In the genomic region with DNA sequence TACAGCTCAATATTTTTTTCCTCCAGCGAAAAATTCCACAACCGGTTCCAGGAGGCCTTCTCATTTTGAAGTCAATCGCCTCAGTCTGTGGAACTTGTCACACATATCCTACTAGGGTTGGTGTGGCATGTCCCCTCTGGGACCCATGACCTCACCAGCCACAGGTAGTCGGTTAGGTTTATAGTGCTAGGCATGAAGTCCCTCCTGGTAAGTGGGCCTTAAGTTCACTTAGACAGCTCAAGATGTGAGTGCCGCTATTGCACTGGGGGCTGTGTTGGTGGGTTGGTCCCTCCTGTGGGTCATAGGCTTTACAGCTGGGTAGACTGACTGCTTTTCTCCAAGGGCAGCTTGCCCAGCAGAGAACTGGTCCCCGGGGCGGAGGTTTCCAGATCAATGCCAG, we compare ENCODE assay signal across 23 mouse cellular contexts. TPM values are rescaled to one million over a fixed set of nuclear protein-coding genes. Genes with fewer than 3 reads are reported as not detected.
"Had no signal": no experiment of that assay in that cellular context is flagged by ENCODE, and none has a peak within 500 bp of the region (broad histone marks: within the 10 kb centered on the region; RNA-seq: fewer than 3 reads in every experiment).

No protein-coding gene starts in this region.

- H3K4me1 ChIP-seq: neural tube, embryonic 15.5 days; stomach, embryonic 15.5 days had no signal

- DNase-seq: retina, postnatal 1 day; right cerebral cortex, adult 18-20 months; right cerebral cortex, postnatal 14 days; right cerebral cortex, postnatal 25 days; right cerebral cortex, postnatal 4 days; spleen, adult 18-20 months; thymus, adult 18-20 months; thymus, adult 2 months; thymus, postnatal 14 days; thymus, postnatal 25 days; thymus, postnatal 36 days; thymus, postnatal 4 days had no signal

- H3K4me3 ChIP-seq: neural tube, embryonic 15.5 days; stomach, embryonic 15.5 days had no signal

- H3K36me3 ChIP-seq: neural tube, embryonic 15.5 days; stomach, embryonic 15.5 days had no signal

- H3K27ac ChIP-seq: neural tube, embryonic 15.5 days; stomach, embryonic 15.5 days; stomach, postnatal 0 days had no signal

- H3K27me3 ChIP-seq: neural tube, embryonic 15.5 days; stomach, embryonic 15.5 days had no signal

- H3K9me3 ChIP-seq: neural tube, embryonic 15.5 days; stomach, embryonic 15.5 days had no signal

- H3K9ac ChIP-seq: neural tube, embryonic 15.5 days; stomach, embryonic 15.5 days had no signal

RNA-seq across cellular contexts. Expression of gene Lyg1, which starts 19.7 kb away (rescaled TPM):
- total RNA-seq: neutrophil, adult 5-6 weeks had no signal
- polyA plus RNA-seq: neural tube, embryonic 14.5 days; neural tube, embryonic 15.5 days; small intestine, adult 2 months; spleen, adult 2 months; stomach, embryonic 14.5 days; stomach, embryonic 15.5 days; stomach, embryonic 16.5 days; testis, adult 2 months; thymus, adult 2 months; urinary bladder, adult 2 months had no signal
